Mouse (Mus musculus) heart, postnatal 10 days (tissue): ENCODE results near the gene Slc4a2. TPM values are rescaled to one million over a fixed set of nuclear protein-coding genes. Genes with fewer than 3 reads are reported as not detected.

Experiments
- DNase-seq, 2 experiments: peaks; one replicate each; pipeline ENCODE4 v3.0.0; 2021
- intact Hi-C: fragments of 180-260 bp; cut with DNase I; formaldehyde crosslinking; loops from one replicate; pipeline ENCODE4 v1.15.1; 2025
- total RNA-seq, 2 experiments: library from RNA; stranded (reverse); gene quantifications; 2 replicates each; pipeline ENCODE4 v1.2.3; 2021

Slc4a2 gene
- total RNA-seq, 2 experiments from 2014 or later = 49.2 to 52.4 TPM

DNA sequence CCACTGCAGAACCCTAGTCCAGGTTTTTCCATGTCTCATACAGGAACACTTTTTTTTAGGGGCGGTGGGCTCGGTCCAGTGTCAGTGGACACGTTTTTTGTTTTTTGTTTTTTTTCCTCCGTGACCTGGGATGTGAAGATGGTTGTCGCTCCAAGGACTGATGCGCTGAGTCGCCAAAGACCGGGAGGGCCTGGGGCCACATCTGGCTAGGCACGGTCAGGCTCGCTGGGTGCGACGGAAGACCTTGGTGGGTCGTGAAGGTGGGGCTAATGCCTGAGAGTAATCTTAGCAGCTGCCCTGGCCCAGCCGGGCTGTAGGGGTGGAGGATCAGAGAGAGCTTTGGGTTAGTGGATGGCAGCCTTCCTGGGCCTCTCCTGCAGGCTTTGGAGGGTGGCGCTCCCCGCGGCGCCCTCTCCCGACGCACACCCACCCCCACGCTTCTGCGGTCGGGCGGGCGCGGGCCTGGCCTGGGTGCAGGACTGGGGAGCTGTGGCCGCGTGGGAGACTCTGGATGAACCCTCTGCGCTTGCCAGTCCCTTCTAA lies 29.1 kb downstream of the Slc4a2 start:
- peak in 1 of 2 experiments; percentile 43 for DNase-seq
- intact Hi-C loops = loop anchor here (2.0 kb wide), 2 partner anchors 18 to 28 kb away; no protein-coding TSS in a partner anchor

DNA sequence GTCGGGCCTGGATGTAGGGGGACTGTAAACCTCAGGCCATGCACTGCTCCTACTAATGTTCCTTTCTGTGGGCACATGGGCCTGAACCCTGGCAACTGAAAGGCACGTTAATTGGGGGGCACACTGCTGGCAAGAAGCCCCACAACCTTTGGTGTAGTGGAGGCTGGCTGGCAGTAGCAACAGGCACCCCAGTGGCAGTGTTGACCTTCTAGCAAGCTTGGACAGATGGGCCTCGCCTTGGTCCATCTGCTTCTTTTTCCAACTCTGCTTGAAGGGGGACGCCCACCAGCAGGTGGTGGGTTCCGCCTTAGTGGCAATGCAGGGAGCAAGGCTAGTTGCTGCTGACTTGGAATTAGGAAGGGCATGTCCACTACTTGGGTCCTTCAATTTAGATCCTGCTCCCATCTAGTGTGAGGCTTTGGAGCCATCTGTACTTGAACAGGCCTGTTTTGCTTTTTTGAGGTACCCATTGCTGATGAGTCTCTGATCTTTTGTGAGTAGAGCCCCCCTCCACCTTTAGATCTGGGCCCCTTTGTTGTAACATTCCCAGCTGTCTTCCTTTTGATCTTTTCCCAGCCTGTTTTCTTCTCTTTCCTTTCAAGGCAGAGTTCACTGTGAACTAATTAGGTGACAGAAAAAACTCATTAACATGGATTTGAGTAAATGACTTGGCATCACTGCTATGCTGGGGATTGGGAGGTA lies 29.8 kb downstream of the Slc4a2 start:
- intact Hi-C loops = loop anchor here (2.0 kb wide), 2 partner anchors 17 to 29 kb away; no protein-coding TSS in a partner anchor
- DNase-seq = no peak

DNA sequence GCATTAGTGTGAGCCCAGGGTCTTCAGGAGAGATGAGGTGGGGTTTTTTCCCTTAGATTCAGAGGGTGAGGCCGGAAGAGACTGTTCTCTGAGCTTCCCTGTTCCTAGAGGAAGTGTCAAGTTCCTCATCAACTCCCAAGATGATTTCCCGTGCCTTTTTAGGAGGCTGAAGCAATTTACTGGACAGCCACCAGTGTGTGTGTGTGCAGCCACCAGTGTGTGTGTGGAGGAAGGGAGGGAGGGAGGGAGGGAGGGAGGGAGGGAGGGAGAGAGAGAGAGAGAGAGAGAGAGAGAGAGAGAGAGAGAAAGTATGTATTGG lies 30.3 kb downstream of the Slc4a2 start:
- intact Hi-C loops = loop anchor here (2.0 kb wide), 2 partner anchors 17 to 29 kb away; no protein-coding TSS in a partner anchor
- no peak for DNase-seq

DNA sequence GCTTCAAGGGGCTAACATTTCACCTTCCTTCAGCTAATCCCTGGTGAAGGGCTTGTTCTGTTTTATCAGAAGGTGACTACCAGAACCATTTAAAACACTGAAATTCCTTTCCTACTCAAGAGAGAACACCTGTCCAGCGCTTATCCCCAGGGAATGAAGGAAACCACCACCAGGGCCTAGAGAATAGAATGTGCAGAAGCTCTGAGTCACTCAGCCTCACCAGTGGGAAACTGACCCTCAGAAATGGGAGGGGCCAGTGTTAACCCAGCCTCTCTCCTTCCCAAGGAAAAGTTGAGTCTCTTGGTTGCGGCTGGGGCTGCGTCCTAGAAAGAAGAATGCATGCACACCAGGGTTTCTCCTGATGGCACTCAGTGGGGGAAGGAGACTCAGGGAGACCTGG lies 31.4 kb downstream of the Slc4a2 start:
- no peak for DNase-seq
- intact Hi-C loops = no loop called here

DNA sequence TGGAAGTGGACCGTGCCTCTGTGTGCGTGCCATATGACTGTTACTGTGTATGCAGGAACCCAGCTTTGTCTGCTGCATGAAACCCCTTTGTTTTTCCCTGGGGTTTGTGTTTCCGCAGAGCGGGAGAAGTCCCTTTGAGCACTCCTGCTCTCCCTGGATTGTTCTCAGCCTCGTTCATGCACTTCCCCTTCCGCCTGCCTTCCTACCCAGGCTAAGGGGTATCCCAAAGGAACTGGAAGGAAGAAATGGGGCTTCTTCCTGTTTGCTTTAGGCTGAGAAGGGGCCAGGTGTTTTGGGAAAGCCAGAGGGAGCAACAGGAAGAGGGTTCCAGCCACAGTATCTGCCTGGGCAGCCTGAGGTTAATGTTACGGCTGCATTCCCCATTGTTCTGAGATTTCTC lies 32.0 kb downstream of the Slc4a2 start:
- intact Hi-C loops = no loop called here
- DNase-seq = no peak

DNA sequence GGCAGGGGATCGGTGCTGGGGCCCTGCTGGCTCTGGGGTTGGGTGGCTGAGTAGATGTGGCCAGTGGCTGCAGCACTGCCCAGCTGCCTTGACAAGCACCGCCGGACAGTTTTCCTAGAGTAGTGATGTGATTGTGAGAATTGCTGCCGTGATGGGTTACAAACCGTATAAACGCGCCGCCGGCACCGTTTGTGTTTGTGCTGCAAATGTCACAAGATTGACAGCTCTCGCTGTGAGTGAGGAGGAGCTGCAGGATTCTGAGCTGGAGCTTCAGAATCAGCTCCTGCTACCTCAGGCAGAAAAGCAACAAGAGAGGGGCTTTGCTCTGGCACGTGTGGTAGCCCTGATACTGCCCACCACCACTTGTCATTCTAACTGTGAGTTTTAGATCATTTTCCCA lies 43.1 kb downstream of the Slc4a2 start:
- intact Hi-C loops = no loop called here
- DNase-seq = no peak

DNA sequence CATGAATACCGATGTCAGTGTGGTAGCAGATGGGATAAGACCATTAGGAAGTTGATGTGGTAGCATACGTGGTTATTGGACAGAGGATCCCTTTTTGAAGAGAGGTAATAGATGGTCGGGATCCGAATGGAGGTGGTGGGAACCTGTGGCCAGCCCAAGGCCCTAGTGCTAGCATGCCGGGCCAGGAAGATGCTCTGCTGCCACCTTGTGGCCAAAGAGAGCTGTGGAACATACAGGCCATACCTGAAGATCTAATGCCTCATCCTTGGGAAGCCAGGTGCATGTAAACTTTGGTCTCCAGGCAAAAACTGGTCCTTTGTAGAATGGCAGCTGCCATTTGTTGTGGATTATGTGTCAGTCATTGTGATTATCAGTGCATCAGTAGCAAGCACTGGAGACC lies 47.0 kb downstream of the Slc4a2 start:
- intact Hi-C loops = loop anchor here (1.0 to 2.0 kb wide), 4 partner anchors 18 to 75 kb away; partner anchors contain the start of gene Agap3
- DNase-seq = peak; percentile 81 to 86

DNA sequence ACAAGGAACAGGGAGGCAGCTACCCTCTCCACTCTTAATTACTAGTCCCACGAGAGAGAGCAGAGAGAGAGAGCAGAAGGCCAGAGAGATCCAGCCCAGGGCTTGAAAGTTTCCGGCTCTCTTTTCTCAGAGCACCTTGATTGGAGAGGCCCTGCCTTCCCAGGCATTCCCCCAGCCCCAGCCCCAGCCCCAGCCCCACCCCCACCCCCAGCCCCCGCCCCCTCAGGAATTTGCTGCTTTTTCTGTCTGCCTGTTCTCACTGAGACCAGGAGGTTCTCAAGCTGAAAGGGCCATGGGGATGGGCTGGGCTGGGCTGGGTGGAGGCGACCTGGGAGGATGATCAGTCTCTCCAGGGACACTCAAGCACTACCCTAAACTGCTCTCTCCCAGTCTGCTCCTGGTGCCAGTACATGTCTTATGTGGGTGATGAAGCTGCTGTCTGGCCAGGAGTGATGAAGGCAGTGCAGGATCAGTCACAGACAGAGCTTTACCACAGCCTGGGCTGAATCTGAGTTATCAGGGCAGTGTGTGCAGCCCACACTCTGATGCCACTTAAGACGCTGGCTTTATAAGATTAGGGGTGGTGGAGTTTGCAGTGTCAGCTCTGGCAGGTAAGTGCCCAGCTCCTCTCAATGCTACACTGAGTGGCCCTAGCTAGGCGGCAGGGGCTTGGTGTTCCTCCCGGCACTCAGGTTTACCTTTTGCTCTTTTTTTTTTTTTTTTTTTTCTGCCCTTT lies 49.4 kb downstream of the Slc4a2 start:
- DNase-seq = no peak
- intact Hi-C loops = no loop called here

DNA sequence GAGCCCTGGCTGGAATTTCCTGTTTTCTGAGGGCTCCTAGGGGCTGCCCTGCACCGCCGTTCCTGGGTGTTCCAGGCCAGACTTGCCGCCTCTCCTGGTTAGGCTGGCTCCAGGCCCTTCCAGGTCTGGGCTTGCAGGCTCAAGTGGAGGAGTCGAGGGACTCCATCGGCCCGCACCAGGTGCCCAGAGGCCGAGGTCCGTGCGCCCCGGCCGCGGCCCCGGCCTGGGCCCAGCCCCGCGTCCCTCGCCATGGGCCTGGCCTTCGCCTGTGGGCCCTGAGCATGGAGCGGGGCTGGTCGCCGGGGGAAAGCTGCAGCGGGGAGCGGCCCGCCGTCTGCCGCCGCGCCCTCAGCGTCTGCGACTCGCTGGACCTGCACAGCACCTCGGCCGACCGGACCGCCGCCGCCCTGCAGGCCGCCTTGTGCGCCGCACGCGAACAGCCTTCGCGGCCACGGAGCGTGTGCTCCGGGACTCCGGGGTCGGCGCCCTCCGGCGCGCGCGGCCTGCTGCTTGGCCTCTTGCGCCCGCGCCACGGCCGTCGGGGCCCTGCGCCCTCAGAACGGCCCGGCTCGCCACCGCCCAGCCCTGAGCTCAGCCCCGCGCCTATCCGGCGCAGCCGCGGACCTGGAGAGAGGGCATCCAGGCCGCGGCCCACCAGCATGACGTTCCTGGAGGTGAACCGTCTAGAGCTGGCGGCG lies 50.5 kb downstream of the Slc4a2 start:
- no peak for DNase-seq
- intact Hi-C loops = no loop called here

DNA sequence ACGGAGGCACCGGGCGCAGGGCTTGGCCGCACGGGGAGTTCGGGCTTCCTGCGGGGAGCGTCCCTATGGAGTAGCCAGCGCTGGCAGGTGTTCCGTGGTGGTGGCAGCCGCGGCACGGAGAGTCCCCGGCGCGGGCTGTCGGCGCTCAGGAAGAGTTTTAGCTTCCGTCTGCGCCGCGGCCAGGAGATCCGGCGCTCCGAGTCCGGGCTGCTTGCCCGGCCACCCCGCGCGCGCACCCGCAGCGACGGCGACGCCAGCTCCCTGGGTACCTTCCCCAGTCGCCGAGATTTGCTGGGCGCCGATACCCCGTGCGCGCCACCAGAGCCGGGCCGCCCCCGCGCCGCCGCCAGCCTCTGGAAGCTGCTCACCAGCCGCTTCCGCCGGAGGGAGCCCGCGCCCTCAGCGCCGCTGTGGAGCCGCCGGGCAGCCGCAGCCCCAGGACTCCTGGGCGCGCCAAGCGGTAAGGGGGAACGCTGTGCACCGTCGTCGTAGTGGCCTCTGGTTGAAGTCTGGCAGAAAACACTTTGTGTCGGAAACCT lies 51.2 kb downstream of the Slc4a2 start:
- intact Hi-C loops = no loop called here
- DNase-seq = peak; percentile 62 to 70

DNA sequence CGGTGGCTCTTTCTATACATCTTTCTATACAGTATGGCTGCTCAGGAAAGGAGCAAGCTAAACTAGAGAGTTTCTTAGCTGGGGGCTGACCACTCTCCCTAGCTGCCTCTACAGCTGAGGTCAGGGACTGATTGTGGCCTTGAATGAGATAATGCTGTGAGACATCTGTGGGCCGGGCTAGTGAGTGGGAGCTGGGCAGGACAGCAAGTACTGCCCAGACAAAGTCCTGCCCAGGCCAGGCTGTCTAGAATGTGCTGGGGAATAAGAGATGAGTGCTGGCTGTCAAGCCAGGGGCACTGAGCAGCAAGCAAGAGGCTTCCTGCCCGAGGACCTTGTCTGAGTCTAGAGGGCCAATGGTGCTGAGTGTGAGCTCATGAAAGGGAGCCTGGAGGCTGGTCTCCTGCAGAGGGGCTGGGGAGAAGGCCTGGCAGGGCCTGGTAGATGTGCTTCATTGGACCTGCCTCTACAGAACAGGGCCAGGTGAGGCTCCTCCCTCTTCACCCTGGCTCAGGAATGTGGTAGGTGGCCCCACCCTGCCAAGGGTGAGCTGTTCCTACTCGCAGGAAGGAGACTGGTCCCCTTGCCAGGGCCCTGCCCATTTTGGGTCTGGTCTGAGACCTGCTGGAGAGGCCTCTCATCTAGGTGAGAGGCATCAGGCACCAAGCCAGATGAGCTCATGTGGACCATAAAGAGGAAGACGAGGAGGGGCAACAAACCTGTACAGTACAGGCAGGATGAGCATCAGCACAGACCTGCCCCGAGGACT lies 52.0 kb downstream of the Slc4a2 start:
- intact Hi-C loops = no loop called here
- peak in 1 of 2 experiments; percentile 16 for DNase-seq

DNA sequence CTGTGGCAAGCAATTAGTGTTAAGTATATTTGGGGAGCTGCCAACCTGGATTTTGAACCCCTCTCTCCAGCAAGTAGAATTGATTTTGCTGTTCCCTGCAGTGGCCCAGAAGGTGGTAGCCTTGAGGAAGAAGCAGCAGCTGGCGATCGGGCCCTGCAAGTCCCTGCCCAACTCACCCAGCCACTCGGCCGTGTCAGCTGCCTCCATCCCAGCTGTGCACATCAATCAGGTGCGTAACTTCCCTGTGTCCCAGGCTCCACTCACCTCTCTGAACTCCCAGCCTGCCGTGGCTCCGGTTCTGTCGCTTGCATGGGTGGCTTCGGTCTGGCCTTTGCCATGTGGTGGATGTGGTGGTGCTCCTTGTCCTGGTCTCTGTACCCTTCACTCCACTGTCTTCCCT lies 54.3 kb downstream of the Slc4a2 start:
- no peak for DNase-seq
- intact Hi-C loops = no loop called here

DNA sequence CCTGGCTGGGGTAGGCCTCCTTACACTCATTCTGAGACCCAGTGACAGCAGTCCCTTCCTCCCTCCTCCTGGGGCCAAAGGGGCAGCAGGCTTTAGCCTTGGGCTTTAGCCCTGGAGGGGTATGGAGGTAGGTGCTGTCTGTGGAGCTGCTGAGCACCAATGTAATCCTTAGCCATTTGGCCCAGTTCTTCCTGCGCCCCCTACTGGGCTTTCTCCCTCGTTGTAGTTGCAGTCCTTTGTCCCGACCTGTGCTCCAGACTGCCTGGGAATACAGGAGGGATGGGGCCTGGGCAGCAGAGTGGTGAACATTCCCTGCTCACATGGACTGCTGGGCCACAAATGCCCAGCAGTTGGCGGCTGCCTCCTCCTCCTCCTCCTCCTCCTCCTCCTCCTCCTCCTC lies 58.0 kb downstream of the Slc4a2 start:
- intact Hi-C loops = loop anchor here (10.0 kb wide), 1 partner anchor 217 kb away; no protein-coding TSS in a partner anchor
- DNase-seq = peak; percentile 64 to 82

DNA sequence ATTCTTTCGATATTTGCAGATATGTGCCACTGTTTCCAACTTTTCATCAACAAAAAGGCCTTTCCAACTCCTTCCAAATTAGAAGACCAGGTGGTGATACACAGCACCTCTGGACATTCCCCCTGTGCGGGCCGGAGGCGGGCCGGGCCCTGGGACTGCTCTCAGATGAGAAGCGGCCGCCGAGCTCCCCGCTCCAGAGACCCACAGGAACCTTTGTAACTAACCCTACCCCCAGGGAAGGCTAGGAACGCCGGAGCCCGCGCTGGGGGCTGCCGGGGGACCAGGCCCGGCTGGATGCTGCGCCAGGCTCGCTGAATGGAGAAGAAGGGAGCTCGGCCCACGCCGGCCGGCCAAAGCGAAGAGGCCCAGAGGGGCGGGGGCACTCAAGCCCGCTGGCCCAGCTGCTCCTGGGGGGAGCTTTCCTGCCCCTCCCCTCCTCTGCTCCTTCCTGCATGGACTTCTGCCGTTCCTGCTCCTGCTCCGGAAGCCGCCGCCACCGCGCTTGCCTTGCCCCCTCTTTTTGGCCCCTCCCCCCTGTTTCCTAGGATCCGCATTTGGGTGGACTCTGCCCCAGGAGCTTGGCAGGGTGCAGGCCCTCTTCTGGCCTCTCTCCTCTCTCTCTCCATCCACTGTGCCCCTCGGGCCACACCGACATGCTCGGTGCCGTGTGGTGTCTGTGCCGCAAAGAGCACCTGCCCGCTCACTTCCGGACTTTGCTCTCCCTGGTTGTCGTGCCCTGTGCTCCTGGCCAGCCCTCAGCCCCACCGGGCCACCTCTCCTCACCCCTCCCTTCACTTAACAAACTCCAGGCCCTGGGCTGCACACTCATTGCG lies 58.8 kb downstream of the Slc4a2 start:
- DNase-seq = no peak
- intact Hi-C loops = loop anchor here (1.0 to 10.0 kb wide), 2 partner anchors 48 to 218 kb away; no protein-coding TSS in a partner anchor

DNA sequence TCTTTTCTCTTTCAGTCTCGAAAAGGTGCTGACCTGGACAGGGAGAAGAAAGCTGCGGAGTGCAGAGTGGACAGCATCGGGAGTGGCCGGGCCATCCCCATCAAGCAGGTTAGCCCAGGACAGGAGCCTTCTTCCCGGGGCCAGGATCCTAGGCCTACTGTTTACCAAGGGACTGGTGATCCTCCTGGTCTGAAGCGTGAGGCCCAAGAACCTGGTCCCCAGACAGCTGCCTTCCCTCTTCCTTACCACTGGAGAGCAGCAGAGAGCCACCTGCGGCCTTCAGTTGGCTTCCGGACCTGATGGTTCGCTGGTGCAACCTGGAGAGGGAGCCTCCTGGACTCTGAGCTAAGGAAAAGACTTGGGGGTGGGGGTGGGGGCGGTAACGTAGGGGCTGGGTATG lies 59.7 kb downstream of the Slc4a2 start:
- intact Hi-C loops = loop anchor here (1.0 to 10.0 kb wide), 2 partner anchors 47 to 219 kb away; no protein-coding TSS in a partner anchor
- DNase-seq = peak; percentile 68 to 79

DNA sequence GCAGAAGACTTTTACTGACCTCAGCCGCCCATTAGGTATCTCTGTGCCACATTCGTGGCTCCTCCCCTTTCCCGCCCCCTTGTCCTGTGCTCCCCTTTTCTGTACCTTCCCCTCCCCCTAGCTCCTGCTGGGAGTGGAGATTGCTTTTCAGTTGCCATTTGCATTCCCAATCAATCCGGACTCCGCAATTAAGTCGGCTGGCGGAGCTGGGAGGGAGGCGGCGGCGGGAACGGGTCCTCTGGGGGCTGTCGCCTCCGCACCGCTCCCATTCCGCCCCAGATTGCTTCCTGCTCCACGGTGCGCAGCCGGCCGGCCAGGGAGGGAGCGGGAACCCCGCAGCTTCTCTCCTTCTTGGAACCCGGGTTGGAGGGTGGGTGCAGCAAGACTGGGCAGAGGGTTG lies 61.3 kb downstream of the Slc4a2 start:
- intact Hi-C loops = loop anchor here (5.0 to 10.0 kb wide), 2 partner anchors 167 to 220 kb away; no protein-coding TSS in a partner anchor
- no peak for DNase-seq

DNA sequence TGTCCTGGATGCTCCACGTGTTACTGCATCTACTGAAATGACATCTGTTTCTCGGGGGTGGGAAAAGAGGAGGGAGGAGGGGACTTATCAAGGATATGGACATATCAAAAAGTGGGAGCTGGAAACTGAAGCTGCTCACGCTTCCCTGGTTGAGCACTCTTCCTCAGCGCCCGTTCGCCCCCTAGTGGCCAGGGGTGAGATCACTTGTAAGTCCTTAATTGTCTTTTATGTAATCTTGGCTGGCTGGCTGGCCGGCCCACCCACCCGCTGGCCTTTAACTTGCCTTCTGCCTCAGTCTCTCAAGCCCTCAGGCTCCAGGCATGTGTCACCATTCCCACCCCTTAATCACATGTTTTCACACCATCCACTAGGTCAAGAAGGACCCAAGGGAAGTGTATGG lies 62.5 kb downstream of the Slc4a2 start:
- intact Hi-C loops = loop anchor here (5.0 to 10.0 kb wide), 2 partner anchors 166 to 221 kb away; no protein-coding TSS in a partner anchor
- peak; percentile 89 to 94 for DNase-seq

DNA sequence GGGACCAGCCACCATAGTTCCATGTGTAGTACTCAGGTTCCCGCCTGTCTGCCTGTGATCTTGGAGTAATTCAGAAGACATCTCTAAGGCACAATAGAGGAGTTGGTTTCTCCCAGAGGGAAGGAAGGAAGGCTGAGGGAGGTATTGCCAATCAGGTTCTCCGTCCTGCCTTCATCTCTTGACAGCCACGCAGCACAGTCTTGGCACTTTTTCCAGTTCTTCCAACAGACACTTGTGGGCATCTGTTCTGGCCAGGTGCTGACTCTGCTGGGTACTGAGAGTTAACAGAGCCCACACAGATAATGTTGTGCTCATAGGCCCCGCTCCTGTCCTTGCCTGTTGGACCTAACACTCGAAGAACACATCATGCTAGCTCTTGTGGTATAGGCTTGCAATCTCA lies 63.1 kb downstream of the Slc4a2 start:
- no peak for DNase-seq
- intact Hi-C loops = loop anchor here (5.0 to 10.0 kb wide), 2 partner anchors 166 to 222 kb away; no protein-coding TSS in a partner anchor

DNA sequence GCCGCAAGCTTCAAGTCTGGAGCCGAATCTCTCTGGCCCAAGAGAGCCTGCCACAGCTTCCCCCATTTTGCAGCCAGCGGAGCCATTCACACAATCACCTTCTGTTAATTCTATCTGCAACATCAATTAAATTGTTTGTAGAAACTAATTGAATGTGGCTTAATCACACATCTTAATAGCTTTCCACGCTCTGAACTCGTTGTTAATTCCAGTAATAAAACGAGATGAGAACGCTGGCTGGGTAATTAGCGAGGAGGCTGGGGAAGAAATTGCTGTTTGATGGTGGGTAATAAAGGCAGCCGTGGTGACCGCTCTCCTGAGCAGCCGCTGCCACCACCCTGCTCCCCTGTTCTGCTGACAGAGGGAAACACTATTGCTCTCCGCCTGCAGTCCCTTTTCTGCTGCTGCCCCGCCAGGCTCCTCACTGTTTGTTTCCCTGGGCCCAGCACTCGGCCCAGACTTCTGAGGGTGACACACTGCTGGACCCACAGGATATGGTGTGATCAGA lies 66.8 kb downstream of the Slc4a2 start:
- no peak for DNase-seq
- intact Hi-C loops = no loop called here
